Mouse (Mus musculus) embryonic fibroblast, embryonic 13.5 days (primary cell): ENCODE data around the gene Hlcs.

ENCODE experiments used
- CTCF ChIP-seq: IDR thresholded peaks from 2 replicates; pipeline ENCODE4 v1.5.1; 2011; ENCODE audit warnings: mild to moderate bottlenecking, control low read depth, low read length, moderate library complexity, borderline replicate concordance; ENCODE audit not compliant: insufficient read depth
- POLR2A ChIP-seq: IDR thresholded peaks from 2 replicates; pipeline ENCODE4 v1.6.1; 2011; ENCODE audit warnings: low read depth, mild to moderate bottlenecking, control low read depth, low read length, moderate library complexity

DNA sequence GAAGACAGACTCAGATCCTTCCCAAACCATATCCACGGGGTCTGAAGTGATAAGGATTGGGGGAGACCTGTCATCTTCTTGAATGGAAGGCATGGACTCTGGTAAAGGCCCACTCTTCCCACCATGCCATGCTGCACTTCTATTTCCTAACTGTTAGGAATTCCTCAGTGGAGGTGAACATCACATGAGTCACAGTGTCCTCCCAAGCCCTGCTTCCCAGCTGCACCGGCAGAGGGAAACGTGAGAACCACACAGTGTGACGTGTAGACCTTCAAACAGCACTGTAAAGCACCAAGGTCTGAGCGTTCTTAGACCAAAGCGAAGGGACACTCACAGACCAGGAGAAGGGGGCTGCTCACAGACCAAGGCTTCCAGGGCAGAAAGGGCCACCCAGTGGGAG is 105.2 kb downstream of the Hlcs start:
- TF ChIP-seq POLR2A (no peak), CTCF (no peak; the same call in 1 of the 2 replicates)
